Mouse (Mus musculus): ENCODE measurements around the gene Pank1.

DNA sequence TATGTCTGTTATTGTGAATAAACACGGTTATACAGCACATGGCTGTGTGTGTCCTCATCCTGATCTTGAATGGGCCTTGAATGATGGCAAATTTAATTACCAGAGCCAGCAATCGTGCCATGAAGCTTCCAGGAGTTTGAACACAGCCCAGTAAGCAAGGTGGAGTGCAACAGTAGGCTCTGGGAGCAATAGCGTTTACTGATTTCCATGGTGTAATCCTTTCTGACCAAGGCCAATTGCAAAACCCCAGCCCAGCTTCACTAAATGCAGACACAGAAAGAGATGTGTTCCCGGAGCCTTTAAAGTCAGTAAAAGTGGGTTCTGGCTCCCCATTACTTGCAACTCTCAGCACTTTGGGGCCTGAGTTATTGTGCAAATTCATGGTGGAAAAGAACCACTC, 47.6 kb downstream of the Pank1 start:
- no peak for TF ChIP-seq CTCF (conservative IDR thresholded peaks at IDR 0.05; ENCODE audit: low read length)
- no peak for TF ChIP-seq NANOG (IDR thresholded peaks at IDR 0.05; ENCODE audit: borderline replicate concordance, low read length)
- no peak for TF ChIP-seq POU5F1 (IDR thresholded peaks at IDR 0.05; ENCODE audit: borderline replicate concordance, low read length)

Measured in E14TG2a.4 (cell line).